Comparison of ENCODE assay signal across 15 mouse cellular contexts in genomic region chr7:74928226-74928927, GRCm38 (mm10).
A peak's percentile ranks its signal among the peaks of the same experiment; 100 is the strongest.
DNase-seq lines count a peak whose midpoint lies in the region; ATAC-seq and TF ChIP-seq lines count a peak whose summit lies in the region.
"Had no signal": no experiment of that assay in that cellular context is flagged by ENCODE, and none has a peak within 500 bp of the region (broad histone marks: within the 10 kb centered on the region; RNA-seq: fewer than 3 reads in every experiment).

No protein-coding gene starts in this region.

- intact Hi-C loops in heart, postnatal 36 days (cut with DNase I) = no loop called here

- no peak for TF ChIP-seq CTCF in G1E (IDR thresholded peaks at IDR 0.05; ENCODE audit: low read depth, low read length)

- H3K27ac ChIP-seq in heart, embryonic 11.5 days (ENCODE audit: low read depth, low read length) = no peak overlapping the region
- H3K27ac ChIP-seq in liver, embryonic 16.5 days (ENCODE audit: low read length) = peak overlapping the region; percentile 79
- H3K27ac ChIP-seq: hindbrain, embryonic 15.5 days had no signal

- H3K27me3 ChIP-seq in heart, embryonic 11.5 days (ENCODE audit: control insufficient read depth, insufficient read depth, low read length) = no peaks in the 10 kb centered on the region
- no peaks in the 10 kb centered on the region for H3K27me3 ChIP-seq in G1E (ENCODE audit: insufficient read depth, low read length)
- H3K27me3 ChIP-seq in erythroblast, embryonic 14.5 days (ENCODE audit: control insufficient read depth) = no peaks in the 10 kb centered on the region
- H3K27me3 ChIP-seq in liver, embryonic 16.5 days (ENCODE audit: control insufficient read depth, insufficient read depth, low read depth, low read length) = no peaks in the 10 kb centered on the region
- H3K27me3 ChIP-seq: hindbrain, embryonic 15.5 days had no signal

- H3K4me2 ChIP-seq in heart, embryonic 11.5 days = no peak overlapping the region
- peak overlapping the region; percentile 38 for H3K4me2 ChIP-seq in liver, embryonic 16.5 days (ENCODE audit: low read depth, low read length)
- H3K4me2 ChIP-seq: hindbrain, embryonic 15.5 days had no signal

- no peak overlapping the region for H3K9ac ChIP-seq in heart, embryonic 11.5 days (ENCODE audit: low read depth, low read length)
- H3K9ac ChIP-seq in liver, embryonic 16.5 days (ENCODE audit: low read depth, low read length) = peak overlapping the region; percentile 32; the same call in 1 of the 2 replicates
- H3K9ac ChIP-seq: hindbrain, embryonic 15.5 days had no signal

- no peak for DNase-seq in heart, postnatal 36 days
- no peak for DNase-seq in G1E (ENCODE audit: low spot score)
- no peak for DNase-seq in thymus, postnatal 10 days (ENCODE audit: low spot score in 2 of 2)
- no peak for DNase-seq in testis, postnatal 14 days (ENCODE audit: low spot score)
- DNase-seq in lung, postnatal 4 days = no peak
- DNase-seq: adrenal gland, postnatal 25 days; cerebellum, adult 11-12 months; gastrocnemius, postnatal 25 days; right cerebral cortex, postnatal 14 days; thymus, postnatal 4 days had no signal

- no peak overlapping the region for H3K4me3 ChIP-seq in heart, embryonic 11.5 days (ENCODE audit: low read depth, low read length)
- no peak overlapping the region for H3K4me3 ChIP-seq in G1E (ENCODE audit: low read depth, low read length)
- peak overlapping the region; percentile 33 for H3K4me3 ChIP-seq in erythroblast, embryonic 14.5 days (replicated peaks)
- no peak overlapping the region for H3K4me3 ChIP-seq in liver, embryonic 16.5 days (ENCODE audit: low read depth, low read length)
- H3K4me3 ChIP-seq: hindbrain, embryonic 15.5 days; myocyte had no signal

- 56% methylated on average over 6 of the region's 6 CpGs for WGBS in heart, embryonic 11.5 days (ENCODE audit: insufficient replicate concordance)
- 13% methylated on average over 6 of the region's 6 CpGs for WGBS in liver, embryonic 16.5 days (ENCODE audit: insufficient replicate concordance)

- H3K9me3 ChIP-seq in heart, embryonic 11.5 days (replicated peaks; ENCODE audit: control insufficient read depth, low read length) = no peaks in the 10 kb centered on the region
- H3K9me3 ChIP-seq in G1E (replicated peaks) = no peaks in the 10 kb centered on the region
- no peaks in the 10 kb centered on the region for H3K9me3 ChIP-seq in erythroblast, embryonic 14.5 days (ENCODE audit: control insufficient read depth, low read length)
- no peaks in the 10 kb centered on the region for H3K9me3 ChIP-seq in liver, embryonic 16.5 days (replicated peaks; ENCODE audit: control insufficient read depth, low read length)
- H3K9me3 ChIP-seq: hindbrain, embryonic 15.5 days had no signal

- no peaks in the 10 kb centered on the region for H3K4me1 ChIP-seq in heart, embryonic 11.5 days (ENCODE audit: control insufficient read depth, insufficient read depth, low read length)
- peaks cover 4% of the 10 kb centered on the region; the same call in 1 of the 2 replicates for H3K4me1 ChIP-seq in G1E (ENCODE audit: insufficient read depth, low read depth, low read length)
- peaks cover 50% of the 10 kb centered on the region for H3K4me1 ChIP-seq in erythroblast, embryonic 14.5 days (ENCODE audit: control insufficient read depth)
- peaks cover 27% of the 10 kb centered on the region for H3K4me1 ChIP-seq in liver, embryonic 16.5 days (ENCODE audit: control insufficient read depth, low read depth, low read length)
- H3K4me1 ChIP-seq: hindbrain, embryonic 15.5 days had no signal

- no peaks in the 10 kb centered on the region for H3K36me3 ChIP-seq in heart, embryonic 11.5 days (ENCODE audit: control insufficient read depth, insufficient read depth, low read length)
- no peaks in the 10 kb centered on the region for H3K36me3 ChIP-seq in G1E (replicated peaks)
- H3K36me3 ChIP-seq in erythroblast, embryonic 14.5 days (ENCODE audit: control insufficient read depth) = no peaks in the 10 kb centered on the region
- H3K36me3 ChIP-seq in liver, embryonic 16.5 days (ENCODE audit: control insufficient read depth, insufficient read depth) = no peaks in the 10 kb centered on the region
- H3K36me3 ChIP-seq: hindbrain, embryonic 15.5 days had no signal

- peak; percentile 79 for ATAC-seq in heart, embryonic 11.5 days (replicated peaks; ENCODE audit: insufficient number of reproducible peaks, low FRiP score, low TSS enrichment)
- ATAC-seq in G1E (ENCODE audit: extremely low read depth, insufficient number of reproducible peaks, low FRiP score, poor library complexity, severe bottlenecking) = peak; percentile 88
- ATAC-seq in liver, embryonic 16.5 days (ENCODE audit: low read depth) = peak; percentile 95
